Mouse (Mus musculus): ENCODE results near the gene Ccdc62. TPM values are rescaled to one million over a fixed set of nuclear protein-coding genes. Genes with fewer than 3 reads are reported as not detected.

Ccdc62 gene
- polyA plus RNA-seq, 1 experiment from 2014 or later, result 4.1 TPM

- H3K9me3 ChIP-seq (replicated peaks), result no peaks in the 10 kb centered on the region
- DNase-seq, result no peak
- H3K4me3 ChIP-seq (replicated peaks), result peak overlapping the region; percentile 95
- no peak overlapping the region for H3K9ac ChIP-seq
- H3K4me2 ChIP-seq, result peak overlapping the region; percentile 97
- no peak for ATAC-seq (ENCODE audit: low read depth)
- H3K27ac ChIP-seq, result no peak overlapping the region
- peaks cover 23% of the 10 kb centered on the region for H3K36me3 ChIP-seq
- no peaks in the 10 kb centered on the region for H3K27me3 ChIP-seq
- 62% methylated on average over 17 of the region's 17 CpGs for WGBS (ENCODE audit: insufficient replicate concordance)
- H3K4me1 ChIP-seq (replicated peaks), result peaks cover 33% of the 10 kb centered on the region
Measured at GRCm38 (mm10) chr5:123906146-123906975, 24.1 kb upstream of the Ccdc62 start.

- DNase-seq (peak; percentile 99), ATAC-seq (ENCODE audit: low read depth) (peak; percentile 94)
- peak within 1 kb of the TSS; percentile 97 for H3K4me2 ChIP-seq
- under 1% methylated on average over 59 of the region's 61 CpGs for WGBS (ENCODE audit: insufficient replicate concordance)
- H3K27me3 ChIP-seq, result no peaks in the 10 kb centered on the region
- H3K36me3 ChIP-seq, result peaks cover 30% of the 10 kb centered on the region
- peak within 1 kb of the TSS; percentile 95 for H3K4me3 ChIP-seq (replicated peaks)
- peaks cover 33% of the 10 kb centered on the region for H3K4me1 ChIP-seq (replicated peaks)
- peak within 1 kb of the TSS; percentile 98 for H3K9ac ChIP-seq
- peak within 1 kb of the TSS; percentile 80 for H3K27ac ChIP-seq
- no peaks in the 10 kb centered on the region for H3K9me3 ChIP-seq (replicated peaks)
Measured at GRCm38 (mm10) chr5:123906976-123907630, 23.4 kb upstream of the Ccdc62 start, which contains the start of gene Denr. Denr (plus strand) TSS chr5:123907175.

- Histone ChIP-seq H3K27ac (peak overlapping the region; percentile 80; the same call in 1 of the 2 replicates), H3K4me3 (replicated peaks) (peak overlapping the region; percentile 95), H3K36me3 (peaks cover 34% of the 10 kb centered on the region), H3K9ac (peak overlapping the region; percentile 98), H3K27me3 (no peaks in the 10 kb centered on the region), H3K9me3 (replicated peaks) (no peaks in the 10 kb centered on the region), H3K4me1 (replicated peaks) (peaks cover 33% of the 10 kb centered on the region), H3K4me2 (peak overlapping the region; percentile 97)
- DNase-seq (no peak), ATAC-seq (ENCODE audit: low read depth) (no peak)
- 2% methylated on average over 10 of the region's 10 CpGs for WGBS (ENCODE audit: insufficient replicate concordance)
Measured at GRCm38 (mm10) chr5:123907631-123907977, 22.9 kb upstream of the Ccdc62 start.

GRCm38 (mm10) chr5:123914852-123915251 is 15.6 kb upstream of the Ccdc62 start:
- no peak overlapping the region for H3K4me3 ChIP-seq (replicated peaks)
- no peak for DNase-seq
- no peaks in the 10 kb centered on the region for H3K9me3 ChIP-seq (replicated peaks)
- 74% methylated on average over 3 of the region's 3 CpGs for WGBS (ENCODE audit: insufficient replicate concordance)
- ATAC-seq (ENCODE audit: low read depth), result no peak
- H3K4me1 ChIP-seq (replicated peaks), result no peaks in the 10 kb centered on the region; the same call in 1 of the 2 replicates
- no peak overlapping the region for H3K4me2 ChIP-seq
- no peak overlapping the region for H3K27ac ChIP-seq
- H3K27me3 ChIP-seq, result no peaks in the 10 kb centered on the region
- H3K36me3 ChIP-seq, result peaks cover 75% of the 10 kb centered on the region
- no peak overlapping the region for H3K9ac ChIP-seq

- Histone ChIP-seq H3K36me3 (peaks cover 90% of the 10 kb centered on the region), H3K4me3 (replicated peaks) (no peak overlapping the region), H3K4me1 (replicated peaks) (no peaks in the 10 kb centered on the region), H3K4me2 (no peak overlapping the region), H3K27ac (no peak overlapping the region), H3K9ac (no peak overlapping the region), H3K9me3 (replicated peaks) (no peaks in the 10 kb centered on the region), H3K27me3 (no peaks in the 10 kb centered on the region)
- 80% methylated on average over 6 of the region's 6 CpGs for WGBS (ENCODE audit: insufficient replicate concordance)
- DNase-seq (no peak), ATAC-seq (ENCODE audit: low read depth) (no peak)
Measured at GRCm38 (mm10) chr5:123922112-123922511, 8.4 kb upstream of the Ccdc62 start.

GRCm38 (mm10) chr5:123927118-123927517 is 3.4 kb upstream of the Ccdc62 start, which contains the start of gene Gm43518:
Gm43518 (plus strand) TSS chr5:123927418.
- Histone ChIP-seq H3K4me3 (replicated peaks) (no peak within 1 kb of the TSS), H3K27me3 (no peaks in the 10 kb centered on the region), H3K36me3 (peaks cover 76% of the 10 kb centered on the region), H3K4me1 (replicated peaks) (peaks cover 19% of the 10 kb centered on the region), H3K4me2 (no peak within 1 kb of the TSS), H3K9me3 (replicated peaks) (no peaks in the 10 kb centered on the region), H3K27ac (no peak within 1 kb of the TSS), H3K9ac (no peak within 1 kb of the TSS)
- ATAC-seq (ENCODE audit: low read depth) (no peak), DNase-seq (no peak)
- WGBS (ENCODE audit: insufficient replicate concordance), result 86% methylated on average over 9 of the region's 9 CpGs

GRCm38 (mm10) chr5:123931131-123931530 is 652 bp downstream of the Ccdc62 start:
- Histone ChIP-seq H3K9ac (peak overlapping the region; percentile 93), H3K36me3 (peaks cover 36% of the 10 kb centered on the region), H3K9me3 (replicated peaks) (no peaks in the 10 kb centered on the region), H3K27ac (peak overlapping the region; percentile 87), H3K27me3 (no peaks in the 10 kb centered on the region), H3K4me1 (replicated peaks) (peaks cover 46% of the 10 kb centered on the region), H3K4me2 (peak overlapping the region; percentile 85), H3K4me3 (replicated peaks) (peak overlapping the region; percentile 82)
- WGBS (ENCODE audit: insufficient replicate concordance), result 42% methylated on average over 13 of the region's 13 CpGs
- DNase-seq, result no peak
- no peak for ATAC-seq (ENCODE audit: low read depth)

- Histone ChIP-seq H3K9me3 (replicated peaks) (no peaks in the 10 kb centered on the region), H3K4me2 (no peak overlapping the region), H3K9ac (no peak overlapping the region), H3K36me3 (peaks cover 21% of the 10 kb centered on the region), H3K4me1 (replicated peaks) (peaks cover 48% of the 10 kb centered on the region), H3K27ac (no peak overlapping the region), H3K27me3 (no peaks in the 10 kb centered on the region), H3K4me3 (replicated peaks) (no peak overlapping the region)
- no peak for DNase-seq
- ATAC-seq (ENCODE audit: low read depth), result no peak
Measured at GRCm38 (mm10) chr5:123932927-123933326, 2.4 kb downstream of the Ccdc62 start.

- Histone ChIP-seq H3K27me3 (no peaks in the 10 kb centered on the region), H3K36me3 (peaks cover 15% of the 10 kb centered on the region; the same call in 1 of the 2 replicates), H3K4me3 (replicated peaks) (peak overlapping the region; percentile 51), H3K4me2 (peak overlapping the region; percentile 68), H3K4me1 (replicated peaks) (peaks cover 48% of the 10 kb centered on the region), H3K9me3 (replicated peaks) (no peaks in the 10 kb centered on the region), H3K27ac (peak overlapping the region; percentile 87), H3K9ac (peak overlapping the region; percentile 67)
- WGBS (ENCODE audit: insufficient replicate concordance), result 48% methylated on average over 12 of the region's 12 CpGs
- peak; percentile 44 for DNase-seq
- ATAC-seq (ENCODE audit: low read depth), result peak; percentile 27
Measured at GRCm38 (mm10) chr5:123933556-123933955, 3.1 kb downstream of the Ccdc62 start.

GRCm38 (mm10) chr5:123933957-123934591 is 3.6 kb downstream of the Ccdc62 start:
- peak overlapping the region; percentile 67 for H3K9ac ChIP-seq
- ATAC-seq (ENCODE audit: low read depth), result peak; percentile 57
- peak overlapping the region; percentile 51 for H3K4me3 ChIP-seq (replicated peaks)

GRCm38 (mm10) chr5:123935931-123936330 is 5.5 kb downstream of the Ccdc62 start:
- H3K27ac ChIP-seq, result no peak overlapping the region
- H3K9me3 ChIP-seq (replicated peaks), result no peaks in the 10 kb centered on the region
- H3K27me3 ChIP-seq, result no peaks in the 10 kb centered on the region
- ATAC-seq (ENCODE audit: low read depth) (no peak), DNase-seq (no peak)
- H3K4me1 ChIP-seq (replicated peaks), result peaks cover 40% of the 10 kb centered on the region
- no peak overlapping the region for H3K9ac ChIP-seq
- peaks cover 3% of the 10 kb centered on the region; the same call in 1 of the 2 replicates for H3K36me3 ChIP-seq
- peak overlapping the region; percentile 68; the same call in 1 of the 2 replicates for H3K4me2 ChIP-seq
- H3K4me3 ChIP-seq (replicated peaks), result no peak overlapping the region
- 80% methylated on average over 5 of the region's 5 CpGs for WGBS (ENCODE audit: insufficient replicate concordance)

More at GRCm38 (mm10) chr5:123933957-123934591, 3.6 kb downstream of the Ccdc62 start:
- Histone ChIP-seq H3K27me3 (no peaks in the 10 kb centered on the region), H3K27ac (peak overlapping the region; percentile 87), H3K4me2 (peak overlapping the region; percentile 68), H3K9me3 (replicated peaks) (no peaks in the 10 kb centered on the region), H3K36me3 (peaks cover 10% of the 10 kb centered on the region; the same call in 1 of the 2 replicates), H3K4me1 (replicated peaks) (peaks cover 48% of the 10 kb centered on the region)
- 25% methylated on average over 18 of the region's 18 CpGs for WGBS (ENCODE audit: insufficient replicate concordance)
- DNase-seq, result peak; percentile 53
